Mouse (Mus musculus): ENCODE results near the gene Them7. TPM values are rescaled to one million over a fixed set of nuclear protein-coding genes. Genes with fewer than 3 reads are reported as not detected.

The Them7 gene
- polyA plus RNA-seq, 1 experiment from 2014 or later: 0.87 TPM

DNA sequence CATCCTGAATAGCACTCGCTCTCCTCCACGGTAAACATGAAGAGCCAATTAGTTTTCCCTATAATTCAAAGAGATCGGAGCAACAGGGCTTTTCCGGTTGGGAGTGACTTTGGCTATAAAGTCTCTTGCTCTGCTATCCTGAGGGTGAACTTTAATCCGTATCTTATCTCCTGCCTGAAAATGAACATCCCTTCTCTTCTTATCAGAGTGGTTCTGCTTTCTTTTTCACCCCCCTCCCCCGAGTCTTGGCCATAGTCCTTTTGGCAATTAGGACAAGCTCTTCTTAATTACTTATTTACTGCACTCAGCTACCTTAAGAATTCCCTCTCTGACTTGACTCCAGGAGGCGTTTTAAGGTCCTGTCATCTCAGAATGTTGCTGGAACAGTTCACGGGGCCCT, 8.2 kb upstream of the Them7 start:
- WGBS: 9% methylated on average over 8 of the region's 8 CpGs
- ATAC-seq (ENCODE audit: insufficient number of reproducible peaks, insufficient read depth, low FRiP score, low TSS enrichment, low read depth): no peak
- H3K36me3 ChIP-seq: no peaks in the 10 kb centered on the region
- no peak overlapping the region for H3K27ac ChIP-seq
- H3K4me1 ChIP-seq (replicated peaks): peaks cover 6% of the 10 kb centered on the region
- H3K27me3 ChIP-seq: peaks cover 21% of the 10 kb centered on the region
- no peak overlapping the region for H3K4me2 ChIP-seq
- H3K9ac ChIP-seq (replicated peaks): no peak overlapping the region
- no peaks in the 10 kb centered on the region for H3K9me3 ChIP-seq
- no peak overlapping the region for H3K4me3 ChIP-seq (replicated peaks)

DNA sequence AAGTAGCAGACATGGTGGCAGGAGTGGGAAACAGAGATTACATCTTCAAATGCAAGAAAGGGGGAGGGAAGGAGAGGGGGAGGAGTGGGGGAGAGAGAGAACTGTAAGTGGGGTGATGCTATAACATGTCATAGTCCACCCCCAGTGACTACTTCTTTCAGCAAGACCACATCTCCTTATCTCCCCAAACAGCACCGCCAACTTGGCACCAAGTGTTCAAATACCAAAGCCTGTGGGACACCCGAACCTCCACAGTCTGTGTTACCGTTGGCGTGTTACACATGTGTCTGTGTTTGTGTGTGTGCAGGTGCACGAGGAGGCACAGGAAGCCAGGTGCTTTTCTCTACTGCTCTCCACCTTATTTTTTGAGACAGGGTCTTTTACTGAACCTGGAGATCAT, 4.9 kb upstream of the Them7 start:
- Histone ChIP-seq H3K9ac (replicated peaks) (no peak overlapping the region), H3K4me2 (no peak overlapping the region), H3K27me3 (peaks cover 11% of the 10 kb centered on the region; the same call in 1 of the 2 replicates), H3K9me3 (no peaks in the 10 kb centered on the region), H3K4me1 (replicated peaks) (peaks cover 10% of the 10 kb centered on the region), H3K4me3 (replicated peaks) (no peak overlapping the region), H3K36me3 (no peaks in the 10 kb centered on the region), H3K27ac (no peak overlapping the region)
- WGBS: 84% methylated on average over 5 of the region's 5 CpGs
- no peak for ATAC-seq (ENCODE audit: insufficient number of reproducible peaks, insufficient read depth, low FRiP score, low TSS enrichment, low read depth)

DNA sequence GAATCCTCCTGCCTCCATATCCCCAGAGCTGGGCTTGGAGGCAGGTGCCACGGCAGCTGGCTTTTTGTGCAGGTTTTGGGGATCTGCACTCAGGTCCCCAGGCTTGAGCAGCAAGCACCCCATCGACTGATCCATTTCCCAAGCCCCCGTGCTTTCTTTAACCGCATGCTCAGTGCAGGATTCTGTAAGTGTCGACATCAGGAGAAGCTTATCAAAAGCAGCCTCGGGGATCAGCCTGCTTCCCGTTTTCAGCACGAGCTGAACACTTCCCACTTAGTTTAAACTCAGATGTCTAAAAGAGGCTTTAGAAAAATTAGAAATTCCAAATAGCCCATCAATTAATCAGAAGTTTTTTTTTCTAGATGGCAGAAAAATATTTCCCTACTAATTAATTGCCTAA, 4.5 kb upstream of the Them7 start:
- Histone ChIP-seq H3K27me3 (peaks cover 10% of the 10 kb centered on the region; the same call in 1 of the 2 replicates), H3K27ac (no peak overlapping the region), H3K4me2 (no peak overlapping the region), H3K9ac (replicated peaks) (no peak overlapping the region), H3K36me3 (no peaks in the 10 kb centered on the region), H3K9me3 (no peaks in the 10 kb centered on the region), H3K4me1 (replicated peaks) (peaks cover 14% of the 10 kb centered on the region), H3K4me3 (replicated peaks) (no peak overlapping the region)
- WGBS: 51% methylated on average over 8 of the region's 8 CpGs
- no peak for ATAC-seq (ENCODE audit: insufficient number of reproducible peaks, insufficient read depth, low FRiP score, low TSS enrichment, low read depth)

DNA sequence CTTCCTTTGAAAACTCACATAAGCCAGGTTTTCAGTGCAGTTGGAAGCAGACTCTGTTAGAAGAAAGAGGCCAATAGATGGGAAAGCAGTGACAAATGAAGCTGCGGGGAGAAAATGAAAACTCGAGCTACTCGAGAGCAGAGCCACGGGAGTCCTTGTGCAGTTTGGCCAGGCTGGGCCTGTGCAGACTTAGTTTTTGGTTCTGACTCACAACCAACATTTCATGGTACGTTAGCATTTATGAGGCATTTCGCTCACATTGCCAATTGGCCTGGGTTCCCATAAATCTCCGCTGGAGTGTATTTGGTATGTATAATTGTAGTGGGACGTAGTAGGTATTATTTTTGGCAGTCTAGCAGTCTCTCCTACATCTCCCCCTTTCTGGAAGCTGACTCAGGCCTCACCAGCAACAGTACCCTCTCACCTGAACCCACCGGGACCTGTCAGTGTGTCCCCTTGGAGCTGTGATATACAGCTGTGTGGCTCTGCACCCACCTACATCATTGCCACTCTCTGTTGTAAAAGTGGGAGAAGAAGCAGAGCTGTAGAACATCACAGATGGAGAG, 3.3 kb upstream of the Them7 start:
- Histone ChIP-seq H3K27me3 (peaks cover 4% of the 10 kb centered on the region; the same call in 1 of the 2 replicates), H3K27ac (0 out of 2 replicates have a peak overlapping the region, but pooled peaks have one; percentile 35)
- ATAC-seq (ENCODE audit: insufficient number of reproducible peaks, insufficient read depth, low FRiP score, low TSS enrichment, low read depth): no peak

DNA sequence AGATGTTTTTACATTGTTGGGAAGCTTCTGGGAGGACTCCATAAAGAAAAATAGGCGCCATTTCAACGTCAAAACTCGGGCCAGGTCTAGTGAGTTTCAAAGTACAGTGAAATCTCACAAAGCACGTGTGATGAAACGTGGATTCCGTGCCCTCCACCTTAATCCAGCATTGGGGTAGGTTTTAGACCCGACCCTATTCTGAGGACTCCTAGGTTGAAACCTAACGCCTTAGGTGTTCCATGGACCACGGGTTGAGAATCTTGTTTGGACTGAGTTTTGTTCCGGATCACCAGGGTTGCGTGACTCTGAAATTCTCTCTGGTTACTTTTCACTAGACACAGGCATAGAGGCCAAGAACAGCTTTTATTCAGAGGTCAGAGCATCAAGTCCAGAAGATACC, 514 bp upstream of the Them7 start:
- WGBS: 89% methylated on average over 11 of the region's 11 CpGs
- Histone ChIP-seq H3K4me2 (no peak overlapping the region), H3K27me3 (peaks cover 12% of the 10 kb centered on the region; the same call in 1 of the 2 replicates), H3K9ac (replicated peaks) (no peak overlapping the region), H3K27ac (no peak overlapping the region), H3K4me3 (replicated peaks) (no peak overlapping the region), H3K36me3 (no peaks in the 10 kb centered on the region), H3K4me1 (replicated peaks) (peaks cover 34% of the 10 kb centered on the region), H3K9me3 (no peaks in the 10 kb centered on the region)
- ATAC-seq (ENCODE audit: insufficient number of reproducible peaks, insufficient read depth, low FRiP score, low TSS enrichment, low read depth): no peak

More for the DNA sequence above, 3.3 kb upstream of the Them7 start:
- 53% methylated on average over 9 of the region's 9 CpGs for WGBS
- H3K9ac ChIP-seq (replicated peaks): no peak overlapping the region
- H3K4me3 ChIP-seq (replicated peaks): no peak overlapping the region
- no peaks in the 10 kb centered on the region for H3K36me3 ChIP-seq
- no peaks in the 10 kb centered on the region for H3K9me3 ChIP-seq
- peaks cover 26% of the 10 kb centered on the region for H3K4me1 ChIP-seq (replicated peaks)
- no peak overlapping the region for H3K4me2 ChIP-seq

DNA sequence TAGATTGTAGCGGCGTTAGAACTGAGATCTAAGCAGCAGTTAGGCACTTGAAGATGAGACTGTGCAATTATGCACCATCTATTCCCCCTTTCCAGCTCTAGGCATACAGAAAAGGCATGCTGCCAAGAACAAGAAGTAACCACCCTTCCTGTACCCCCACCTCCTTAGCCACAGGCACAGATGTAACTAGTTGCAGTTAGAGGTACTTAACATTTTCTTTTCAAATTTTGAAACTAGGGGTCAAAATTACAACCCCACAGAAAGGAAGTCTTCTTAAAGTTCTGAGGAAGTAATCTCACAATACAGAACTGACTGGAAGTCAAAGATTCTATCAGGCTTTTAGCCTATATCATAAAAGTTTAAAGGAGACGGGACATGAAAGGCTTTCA, 861 bp downstream of the Them7 start:
- 25% methylated on average over 3 of the region's 3 CpGs for WGBS
- H3K9me3 ChIP-seq: no peaks in the 10 kb centered on the region
- H3K27ac ChIP-seq: no peak overlapping the region
- no peak overlapping the region for H3K4me3 ChIP-seq (replicated peaks)
- H3K4me1 ChIP-seq (replicated peaks): peaks cover 34% of the 10 kb centered on the region
- H3K27me3 ChIP-seq: peaks cover 16% of the 10 kb centered on the region; the same call in 1 of the 2 replicates
- ATAC-seq (ENCODE audit: insufficient number of reproducible peaks, insufficient read depth, low FRiP score, low TSS enrichment, low read depth): no peak
- H3K36me3 ChIP-seq: no peaks in the 10 kb centered on the region
- no peak overlapping the region for H3K9ac ChIP-seq (replicated peaks)
- H3K4me2 ChIP-seq: peak overlapping the region; percentile 80

DNA sequence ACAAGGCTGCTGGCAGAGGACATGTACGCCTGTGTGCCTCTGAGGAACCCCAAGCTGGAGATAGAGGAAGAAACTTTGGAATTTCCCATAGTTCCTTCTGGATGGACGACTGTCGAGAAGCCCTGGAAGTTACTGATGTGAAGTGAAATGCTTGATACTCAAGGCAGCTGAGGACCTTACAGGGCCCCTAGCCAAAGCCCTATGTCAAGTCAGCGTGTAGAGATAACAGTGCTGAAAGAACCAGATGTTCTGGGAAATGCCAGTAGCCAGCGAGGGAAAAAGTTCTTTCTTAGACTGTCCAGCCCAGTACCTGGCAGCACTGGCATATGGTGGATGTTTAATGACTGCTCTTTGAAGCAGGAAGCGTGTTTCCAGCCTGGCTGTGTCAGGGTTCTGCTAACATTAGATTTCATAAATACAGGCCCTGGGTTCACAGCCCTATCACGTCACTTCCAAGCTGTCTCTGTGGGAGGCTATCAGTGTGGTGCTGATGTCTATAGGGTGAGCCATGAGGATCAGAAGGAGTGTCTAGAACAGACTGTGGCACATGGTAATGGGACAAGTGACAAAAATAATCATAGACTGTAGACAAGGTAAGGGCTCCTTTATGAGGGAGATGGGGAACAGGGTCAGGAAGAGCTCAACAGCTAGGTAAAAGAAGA, 2.3 kb downstream of the Them7 start:
- Histone ChIP-seq H3K4me2 (no peak overlapping the region), H3K4me3 (replicated peaks) (no peak overlapping the region), H3K9ac (replicated peaks) (no peak overlapping the region), H3K4me1 (replicated peaks) (peaks cover 29% of the 10 kb centered on the region), H3K27ac (no peak overlapping the region), H3K9me3 (no peaks in the 10 kb centered on the region), H3K27me3 (peaks cover 22% of the 10 kb centered on the region; the same call in 1 of the 2 replicates), H3K36me3 (no peaks in the 10 kb centered on the region)
- ATAC-seq (ENCODE audit: insufficient number of reproducible peaks, insufficient read depth, low FRiP score, low TSS enrichment, low read depth): no peak
- 27% methylated on average over 7 of the region's 7 CpGs for WGBS

DNA sequence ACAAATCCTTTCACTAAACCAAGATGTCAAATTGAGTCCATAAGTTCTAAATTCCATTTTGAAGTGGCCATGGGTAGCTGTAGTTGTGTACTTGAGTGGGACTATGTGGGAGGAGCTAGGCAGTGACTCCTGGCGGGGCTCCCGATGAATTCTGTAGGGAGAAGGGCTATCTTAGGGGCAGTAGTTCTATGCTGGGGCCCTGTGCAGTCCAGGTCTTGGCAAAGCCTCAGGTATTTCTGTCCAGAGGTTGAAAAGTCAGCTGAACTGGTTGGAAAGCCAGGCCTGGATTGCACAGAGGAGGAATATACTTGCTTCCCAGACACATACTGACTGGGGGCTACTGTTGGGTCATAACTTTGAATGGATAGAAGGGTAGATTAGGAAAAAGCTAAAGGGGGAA, 4.3 kb downstream of the Them7 start:
- Histone ChIP-seq H3K4me3 (replicated peaks) (no peak overlapping the region), H3K4me1 (replicated peaks) (peaks cover 43% of the 10 kb centered on the region), H3K27ac (no peak overlapping the region), H3K9ac (replicated peaks) (no peak overlapping the region), H3K27me3 (peaks cover 28% of the 10 kb centered on the region; the same call in 1 of the 2 replicates), H3K36me3 (no peaks in the 10 kb centered on the region), H3K4me2 (no peak overlapping the region), H3K9me3 (no peaks in the 10 kb centered on the region)
- WGBS: 61% methylated on average over 2 of the region's 2 CpGs
- ATAC-seq (ENCODE audit: insufficient number of reproducible peaks, insufficient read depth, low FRiP score, low TSS enrichment, low read depth): no peak

DNA sequence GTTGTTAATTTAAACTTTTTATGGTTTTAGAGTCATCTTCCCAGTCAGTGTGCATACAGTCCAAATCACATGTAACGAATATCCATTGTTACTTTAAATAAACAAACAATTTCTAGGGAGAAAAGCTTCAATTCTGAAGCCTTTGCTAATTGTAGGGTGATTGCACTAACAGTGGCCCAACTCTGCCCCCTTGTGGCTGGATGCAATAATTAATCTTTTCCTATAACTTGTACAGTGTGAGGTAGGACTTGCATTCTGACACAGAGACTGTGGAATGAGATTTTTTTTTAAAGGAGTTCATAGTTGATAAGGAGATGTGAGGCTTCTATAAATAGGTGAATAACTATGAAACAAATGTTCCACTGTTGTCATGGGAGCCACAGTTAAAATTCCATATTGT, 6.2 kb downstream of the Them7 start:
- Histone ChIP-seq H3K9me3 (no peaks in the 10 kb centered on the region), H3K4me1 (replicated peaks) (peaks cover 35% of the 10 kb centered on the region), H3K36me3 (no peaks in the 10 kb centered on the region), H3K4me2 (no peak overlapping the region), H3K9ac (replicated peaks) (no peak overlapping the region), H3K27ac (no peak overlapping the region), H3K4me3 (replicated peaks) (no peak overlapping the region), H3K27me3 (peaks cover 31% of the 10 kb centered on the region; the same call in 1 of the 2 replicates)
- peak; percentile 49 for ATAC-seq (ENCODE audit: insufficient number of reproducible peaks, insufficient read depth, low FRiP score, low TSS enrichment, low read depth)
- 2% methylated on average over 1 of the region's 1 CpGs for WGBS

DNA sequence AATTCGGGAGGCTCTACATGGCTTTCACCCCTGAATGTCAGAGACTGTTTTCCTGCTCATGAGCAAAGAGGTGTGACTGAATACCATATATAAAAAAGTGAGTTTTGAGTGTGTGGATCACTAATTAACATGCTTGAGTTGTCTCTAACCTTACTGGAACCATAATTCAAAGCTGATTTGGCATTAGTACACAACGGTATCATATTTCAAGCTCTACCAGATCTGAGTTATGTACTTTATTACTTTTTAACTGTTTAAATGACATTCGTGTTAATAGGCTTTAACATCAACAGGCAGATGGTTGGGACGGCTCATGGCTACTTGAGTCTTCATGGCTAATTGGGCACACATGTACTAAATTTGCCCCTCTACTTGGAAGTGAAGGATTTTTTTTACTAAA, 8.3 kb downstream of the Them7 start:
- H3K9ac ChIP-seq (replicated peaks): no peak overlapping the region
- no peaks in the 10 kb centered on the region for H3K9me3 ChIP-seq
- no peak overlapping the region for H3K4me3 ChIP-seq (replicated peaks)
- no peak overlapping the region for H3K27ac ChIP-seq
- WGBS: 15% methylated on average over 4 of the region's 4 CpGs
- no peak overlapping the region for H3K4me2 ChIP-seq
- H3K27me3 ChIP-seq: peaks cover 19% of the 10 kb centered on the region; the same call in 1 of the 2 replicates
- ATAC-seq (ENCODE audit: insufficient number of reproducible peaks, insufficient read depth, low FRiP score, low TSS enrichment, low read depth): no peak
- H3K4me1 ChIP-seq (replicated peaks): peaks cover 27% of the 10 kb centered on the region
- no peaks in the 10 kb centered on the region for H3K36me3 ChIP-seq

DNA sequence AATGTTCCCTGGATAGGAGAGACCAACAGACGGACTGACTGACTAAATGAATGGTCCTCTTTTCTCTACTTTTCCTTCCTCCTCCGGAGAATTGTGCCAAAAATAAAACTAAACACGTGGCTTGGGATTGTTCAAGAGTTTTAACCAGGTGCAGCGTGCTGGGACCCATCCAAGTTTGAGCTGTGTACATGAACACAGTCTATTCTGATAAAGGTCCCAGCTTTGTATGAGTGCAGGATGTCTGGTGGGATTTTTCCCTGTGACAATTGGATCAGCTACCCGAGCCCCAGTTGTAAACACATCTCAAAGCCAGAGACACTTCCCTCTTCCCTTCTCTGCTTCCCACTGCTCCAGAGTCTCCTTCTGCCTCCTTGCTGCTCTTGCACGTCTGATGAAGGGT, 10.2 kb downstream of the Them7 start:
- Histone ChIP-seq H3K4me2 (no peak overlapping the region), H3K9ac (replicated peaks) (no peak overlapping the region), H3K36me3 (no peaks in the 10 kb centered on the region), H3K4me1 (replicated peaks) (peaks cover 27% of the 10 kb centered on the region), H3K27ac (no peak overlapping the region), H3K4me3 (replicated peaks) (no peak overlapping the region), H3K9me3 (no peaks in the 10 kb centered on the region), H3K27me3 (peaks cover 19% of the 10 kb centered on the region; the same call in 1 of the 2 replicates)
- WGBS: 54% methylated on average over 6 of the region's 6 CpGs
- no peak for ATAC-seq (ENCODE audit: insufficient number of reproducible peaks, insufficient read depth, low FRiP score, low TSS enrichment, low read depth)

All from limb, embryonic 12.5 days (tissue).